Mouse (Mus musculus): ENCODE measurements around the gene Gpsm3.

GRCm38 (mm10) chr17:34607997-34608396 is 18.4 kb downstream of the Gpsm3 start:
- TF ChIP-seq CTCF (IDR thresholded peaks at IDR 0.05) (no peak), EP300 (IDR thresholded peaks at IDR 0.05; ENCODE audit: insufficient read depth, low read depth, low read length) (no peak)
